Mouse (Mus musculus) frontal cortex, adult 2 months (tissue): ENCODE results near the gene Celsr1. TPM values are rescaled to one million over a fixed set of nuclear protein-coding genes. Genes with fewer than 3 reads are reported as not detected.
A peak's percentile ranks its signal among the peaks of the same experiment; 100 is the strongest.

ENCODE experiments used
- DNase-seq, 2 experiments: peaks; one replicate each; pipeline ENCODE4 v3.0.0; 2022; ENCODE audit warnings: low spot score in 1 of 2; ENCODE audit errors: extremely low spot score in 1 of 2
- polyA plus RNA-seq: library from polyadenylated mRNA; depleted of rRNA; stranded (reverse); fragments of >200 nt; gene quantifications from 2 replicates; pipeline ENCODE4 v1.2.3, GENCODE M21; 2012

Gene Celsr1
- polyA plus RNA-seq, 1 experiment, result 2.6 TPM

DNA sequence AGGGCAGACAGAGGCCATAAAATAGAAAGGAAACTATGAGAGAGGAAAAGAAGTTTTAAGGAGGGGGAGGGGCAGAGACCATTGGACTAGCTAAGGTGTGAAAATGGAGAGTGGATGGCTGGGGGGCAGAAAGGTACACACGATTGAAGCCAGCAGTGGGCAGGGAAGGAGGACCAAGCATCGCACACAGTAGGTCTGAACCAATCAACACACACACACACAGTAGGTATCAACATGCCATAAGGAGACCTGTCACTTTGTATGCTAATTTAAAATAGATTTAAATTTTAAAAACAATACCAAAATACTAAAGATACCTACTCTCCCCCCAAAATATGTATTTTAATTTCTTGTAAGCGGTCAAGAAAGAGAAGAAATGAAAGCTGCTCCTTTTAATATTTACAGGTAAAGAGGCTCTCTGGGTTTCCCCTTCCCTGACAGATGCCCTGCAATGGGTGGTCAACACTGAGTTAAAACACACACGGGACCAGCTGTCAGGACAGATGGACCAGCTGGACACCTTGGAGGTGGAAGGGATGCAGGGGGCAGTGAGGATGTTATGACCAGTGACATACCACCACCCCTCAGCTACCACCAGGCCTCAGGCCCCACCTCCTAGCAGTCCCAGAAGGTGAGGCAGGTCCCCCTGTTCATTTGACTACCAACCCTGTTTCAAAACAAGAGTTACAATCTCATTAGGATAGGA lies 34.9 kb downstream of the Celsr1 start:
- DNase-seq, result no peak

- DNase-seq, result no peak
These were observed 37.4 kb downstream of the Celsr1 start for GRCm38 (mm10) chr15:85996031-85996765.

DNA sequence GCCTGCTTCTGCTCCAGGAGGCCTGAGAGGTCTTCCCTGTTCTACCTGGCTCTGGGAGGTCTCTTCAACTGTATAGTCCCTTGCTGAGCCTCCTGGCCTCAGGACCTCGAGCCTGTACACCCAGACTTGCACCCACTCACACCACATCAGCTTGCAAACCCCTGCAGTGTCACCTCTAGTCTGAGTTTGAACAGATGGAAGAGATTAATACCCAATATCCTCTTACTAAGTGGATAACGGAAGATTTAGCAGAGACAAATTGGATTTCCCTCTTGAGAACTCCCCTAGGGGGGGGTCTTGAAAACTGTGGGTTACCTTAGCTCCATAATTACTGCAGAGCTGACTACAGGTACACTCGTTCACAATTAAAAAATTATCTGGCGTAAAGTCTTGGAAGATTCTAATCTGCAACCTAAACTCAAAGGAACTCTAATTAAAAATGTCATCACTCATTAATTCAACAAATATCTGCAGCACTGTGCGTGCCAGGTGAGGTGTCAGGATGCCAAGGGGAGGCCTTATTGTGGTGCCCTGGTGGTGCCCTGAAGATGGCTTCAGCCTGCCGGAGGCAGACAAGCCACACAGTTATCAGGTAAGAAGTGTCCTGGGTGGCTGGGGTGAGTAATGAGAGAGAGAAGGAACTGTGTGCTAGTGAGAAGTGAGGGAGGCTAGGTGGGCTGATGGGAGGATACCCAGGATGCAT lies 38.5 kb downstream of the Celsr1 start:
- no peak for DNase-seq

- DNase-seq, result peak; percentile 38 to 46
These were observed 39.5 kb downstream of the Celsr1 start for GRCm38 (mm10) chr15:85993931-85994583.

DNA sequence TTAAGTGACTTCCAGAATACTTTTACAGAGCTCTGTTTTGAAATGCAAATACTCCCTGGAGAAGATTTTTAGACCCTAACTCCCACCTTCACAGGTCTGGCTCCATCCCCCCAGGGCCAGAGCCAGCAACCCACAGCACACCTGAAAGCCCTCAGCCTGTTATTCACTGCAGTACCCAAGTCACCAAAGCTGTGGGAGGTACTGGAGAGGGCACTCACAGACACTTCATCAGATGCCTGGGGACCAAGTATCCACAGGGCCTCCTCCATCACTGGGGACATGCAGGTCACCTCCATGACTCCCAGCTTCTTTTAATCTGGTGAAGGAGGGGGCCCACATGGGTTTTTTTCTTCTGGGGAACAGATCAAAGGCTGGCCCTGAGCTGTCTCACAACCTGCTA lies 40.2 kb downstream of the Celsr1 start:
- DNase-seq, result no peak

GRCm38 (mm10) chr15:85992125-85992495 lies 41.5 kb downstream of the Celsr1 start:
- no peak for DNase-seq

DNA sequence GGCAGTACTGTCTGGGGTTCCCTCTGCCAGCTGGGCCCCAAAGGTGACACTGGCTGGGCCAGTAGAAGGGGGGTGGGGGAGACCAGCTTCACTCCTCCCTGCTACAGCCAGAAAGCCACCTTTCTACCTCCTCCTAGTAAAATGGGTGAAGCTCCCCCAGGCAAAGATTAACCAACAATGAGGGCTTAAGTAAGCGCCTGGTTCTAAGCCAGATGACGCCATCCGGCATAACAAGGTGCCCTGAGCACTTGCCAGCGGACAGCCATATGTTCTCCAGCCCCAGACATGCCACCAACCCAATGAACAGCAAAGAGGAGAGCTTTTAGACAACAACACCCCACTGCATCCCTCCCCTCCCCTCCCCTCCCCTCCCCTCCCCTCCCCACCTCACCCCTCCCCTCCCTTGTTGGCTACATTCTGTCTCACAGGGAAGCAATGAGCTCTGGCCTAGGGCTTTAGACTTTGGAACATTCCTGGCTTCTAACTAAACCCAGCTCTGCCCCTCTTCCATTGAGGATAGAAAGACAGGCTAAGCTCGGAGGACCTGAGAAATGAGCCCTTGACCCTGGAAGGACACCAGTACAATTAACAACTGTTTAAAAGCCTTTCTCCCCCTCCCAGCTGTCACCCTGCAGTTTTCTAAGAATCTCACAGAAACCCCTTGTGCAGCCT lies 42.0 kb downstream of the Celsr1 start:
- no peak for DNase-seq

- DNase-seq, result no peak
These were observed 42.7 kb downstream of the Celsr1 start for GRCm38 (mm10) chr15:85990696-85991443.

GRCm38 (mm10) chr15:85987896-85988295 lies 45.7 kb downstream of the Celsr1 start:
- DNase-seq, result no peak

- DNase-seq, result no peak
These were observed 47.4 kb downstream of the Celsr1 start for GRCm38 (mm10) chr15:85986170-85986569.

- no peak for DNase-seq
These were observed 48.0 kb downstream of the Celsr1 start for GRCm38 (mm10) chr15:85985601-85986000.

DNA sequence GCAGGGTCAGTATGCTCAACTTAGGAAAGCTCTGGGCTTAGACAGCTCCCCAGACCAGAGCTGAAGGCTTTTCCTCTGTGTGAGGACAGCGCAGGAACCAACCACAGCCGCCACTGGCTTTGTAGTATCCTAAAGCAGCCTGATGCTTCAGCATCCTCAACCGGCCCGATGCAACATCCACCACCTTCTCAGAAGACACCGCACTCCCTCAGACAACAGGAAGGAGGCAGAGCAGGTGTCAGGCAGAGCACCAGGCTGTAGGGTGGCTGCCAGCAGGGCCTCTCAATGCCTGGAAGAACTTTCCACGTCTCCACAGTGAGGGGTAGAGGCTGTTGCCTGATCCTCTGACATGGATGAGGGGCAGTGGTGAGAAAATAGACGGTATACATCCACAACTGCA lies 50.4 kb downstream of the Celsr1 start:
- DNase-seq, result no peak

DNA sequence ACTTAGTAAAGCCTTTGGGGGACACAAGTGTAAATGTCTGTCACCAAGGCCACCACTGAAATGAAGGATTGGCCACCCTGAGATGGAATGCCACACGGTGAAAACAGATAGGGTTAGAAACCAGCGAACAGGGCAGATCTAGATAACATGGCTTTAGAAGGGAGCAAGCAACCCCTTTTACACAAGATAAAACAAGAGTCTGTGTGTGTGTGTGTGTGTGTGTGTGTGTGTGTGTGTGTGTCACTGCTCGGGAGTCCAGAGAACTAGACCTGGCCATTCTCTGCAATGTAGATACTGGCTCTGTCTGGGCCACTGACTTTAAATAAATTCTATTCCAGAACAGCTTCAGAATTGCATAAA lies 51.2 kb downstream of the Celsr1 start:
- DNase-seq, result no peak

GRCm38 (mm10) chr15:85981768-85982415 lies 51.7 kb downstream of the Celsr1 start:
- no peak for DNase-seq

DNA sequence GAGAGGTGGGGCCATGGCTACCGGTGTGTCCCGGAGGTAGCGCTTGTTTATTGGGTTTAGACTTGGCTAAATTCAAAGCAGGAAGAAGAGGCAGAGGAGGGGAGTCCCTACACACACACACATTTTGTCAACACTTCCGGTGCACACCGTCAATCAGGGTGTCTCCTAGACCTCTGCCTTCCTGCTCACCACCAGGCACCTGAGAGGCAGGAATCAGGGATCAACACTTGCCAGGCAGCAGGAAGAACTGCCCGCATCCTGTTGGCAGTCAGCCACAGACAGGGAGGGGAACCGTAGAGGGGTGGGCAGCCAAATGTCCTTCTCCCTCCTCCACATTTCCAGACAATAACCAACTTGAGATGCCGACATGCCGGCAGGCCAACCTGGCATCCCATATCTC lies 56.5 kb downstream of the Celsr1 start:
- DNase-seq, result no peak

- DNase-seq, result no peak
These were observed 57.8 kb downstream of the Celsr1 start for GRCm38 (mm10) chr15:85975746-85976145.

DNA sequence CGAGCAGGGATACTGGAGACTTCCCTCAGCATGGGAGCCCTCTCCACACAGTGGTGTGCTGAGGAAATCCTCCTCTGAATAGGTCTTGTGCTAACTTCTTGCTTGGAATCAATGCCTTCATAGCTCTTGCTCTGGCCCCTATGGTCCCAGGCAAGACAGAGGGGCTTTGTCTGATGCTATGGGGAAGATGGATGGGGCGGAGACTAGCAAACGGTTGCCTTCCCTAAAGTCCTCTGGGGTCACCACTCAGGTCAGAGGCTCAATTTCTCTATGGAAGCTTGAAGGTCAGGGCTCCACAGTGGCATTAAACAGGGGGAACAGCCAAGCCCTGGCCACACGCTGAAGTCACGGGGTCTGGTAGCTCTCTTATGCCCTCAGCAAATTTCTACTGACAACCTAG lies 62.0 kb downstream of the Celsr1 start:
- DNase-seq, result no peak

DNA sequence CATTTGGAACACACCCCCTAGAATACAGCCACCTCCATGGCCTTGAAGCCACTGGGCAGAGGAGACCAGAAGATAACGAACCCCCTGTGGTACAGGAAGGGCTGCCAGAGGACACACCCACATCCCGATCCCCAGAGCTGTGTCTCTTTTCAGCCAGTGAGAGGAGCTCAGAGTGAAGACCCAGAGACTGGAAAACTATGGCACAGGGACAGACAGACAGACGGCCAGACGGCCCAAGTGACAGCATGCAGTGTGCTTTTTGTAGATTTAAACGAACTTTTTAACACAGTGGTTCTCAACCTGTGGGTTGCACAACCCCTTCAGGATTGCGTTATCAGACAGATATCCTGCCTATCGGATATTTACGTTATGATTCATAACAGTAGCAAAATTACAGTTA lies 63.1 kb downstream of the Celsr1 start:
- no peak for DNase-seq

DNA sequence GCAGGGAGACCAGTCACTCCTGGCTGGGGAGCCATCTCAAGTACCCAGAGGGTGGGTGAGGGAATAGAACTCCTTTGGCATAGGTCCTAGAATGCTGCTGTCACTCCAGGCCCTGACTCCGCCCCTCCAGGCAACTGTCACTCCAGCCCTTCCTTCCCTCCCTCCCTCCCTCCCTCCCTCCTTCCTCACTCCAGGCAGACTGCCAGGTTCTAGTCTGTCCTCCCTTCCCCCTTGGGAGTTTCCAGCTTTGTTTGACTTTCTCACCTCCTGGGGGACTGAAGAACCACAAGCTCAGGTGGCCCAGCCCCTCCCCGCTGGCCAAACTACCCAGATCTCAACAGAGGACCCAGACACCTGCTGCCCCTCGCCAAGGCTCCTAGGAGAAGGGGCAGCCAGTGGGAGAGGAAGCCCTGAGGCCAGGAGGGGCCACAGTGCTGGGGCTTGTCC lies 63.8 kb downstream of the Celsr1 start:
- peak in 1 of 2 experiments; percentile 13 for DNase-seq
